Mouse (Mus musculus) left cerebral cortex, adult 11 months (tissue): ENCODE data around the gene Epha2.

Source experiments
- DNase-seq: peaks from one replicate; pipeline ENCODE4 v3.0.0; 2022; ENCODE audit warnings: low spot score

The Epha2 gene

GRCm38 (mm10) chr4:141303402-141304222 is 2.6 kb downstream of the Epha2 start:
- DNase-seq, result no peak

GRCm38 (mm10) chr4:141304223-141304611 is 3.2 kb downstream of the Epha2 start:
- no peak for DNase-seq

- no peak for DNase-seq
These were observed 5.0 kb downstream of the Epha2 start for GRCm38 (mm10) chr4:141306057-141306456.

GRCm38 (mm10) chr4:141308381-141308780 is 7.3 kb downstream of the Epha2 start:
- DNase-seq, result no peak

- DNase-seq, result no peak
These were observed 8.1 kb downstream of the Epha2 start for GRCm38 (mm10) chr4:141308857-141309772.

GRCm38 (mm10) chr4:141309773-141310145 is 8.7 kb downstream of the Epha2 start:
- no peak for DNase-seq

GRCm38 (mm10) chr4:141310191-141310606 is 9.2 kb downstream of the Epha2 start:
- no peak for DNase-seq

- no peak for DNase-seq
These were observed 10.0 kb downstream of the Epha2 start for GRCm38 (mm10) chr4:141311078-141311477.

- no peak for DNase-seq
These were observed 10.5 kb downstream of the Epha2 start for GRCm38 (mm10) chr4:141311506-141311905.

GRCm38 (mm10) chr4:141311908-141312307 is 10.9 kb downstream of the Epha2 start:
- no peak for DNase-seq

- DNase-seq, result no peak
These were observed 11.6 kb downstream of the Epha2 start for GRCm38 (mm10) chr4:141312513-141313131.

- no peak for DNase-seq
These were observed 12.4 kb downstream of the Epha2 start for GRCm38 (mm10) chr4:141313481-141313880.

- DNase-seq, result no peak
These were observed 12.9 kb downstream of the Epha2 start for GRCm38 (mm10) chr4:141313924-141314323.

GRCm38 (mm10) chr4:141314745-141315144 is 13.7 kb downstream of the Epha2 start:
- DNase-seq, result no peak

GRCm38 (mm10) chr4:141316023-141316422 is 15.0 kb downstream of the Epha2 start:
- no peak for DNase-seq

GRCm38 (mm10) chr4:141316498-141317180 is 15.6 kb downstream of the Epha2 start:
- DNase-seq, result no peak

GRCm38 (mm10) chr4:141317914-141318313 is 16.9 kb downstream of the Epha2 start:
- DNase-seq, result no peak

- DNase-seq, result no peak
These were observed 21.5 kb downstream of the Epha2 start for GRCm38 (mm10) chr4:141322526-141322925.

GRCm38 (mm10) chr4:141324771-141325191 is 23.7 kb downstream of the Epha2 start:
- no peak for DNase-seq

GRCm38 (mm10) chr4:141325636-141326035 is 24.6 kb downstream of the Epha2 start:
- DNase-seq, result no peak

- DNase-seq, result no peak
These were observed 26.0 kb downstream of the Epha2 start for GRCm38 (mm10) chr4:141327075-141327474.

- DNase-seq, result no peak
These were observed 27.7 kb downstream of the Epha2 start for GRCm38 (mm10) chr4:141328742-141329141.
